Mouse (Mus musculus) spleen, adult 2 months (tissue): Measurements from ENCODE around the gene Cdkn2c. TPM values are rescaled to one million over a fixed set of nuclear protein-coding genes. Genes with fewer than 3 reads are reported as not detected.

ENCODE experiments used
- DNase-seq, 2 experiments: peaks; one replicate each; pipeline versions ENCODE4 v3.0.0 to v3.0.0-alpha.2; 2012 to 2021; ENCODE audit warnings: low spot score in 2 of 2, low read depth in 1 of 2
- H3K27ac ChIP-seq: fragments of 200-500 bp; 2 replicates; pipeline ENCODE4 v1.5.1; 2012; ENCODE audit warnings: low read length, inconsistent platforms; ENCODE audit not compliant: insufficient read depth
- H3K27me3 ChIP-seq: fragments of 200-500 bp; 2 replicates; pipeline ENCODE4 v1.6.1; 2012; ENCODE audit warnings: mild to moderate bottlenecking, moderate library complexity, low read length, inconsistent platforms; ENCODE audit not compliant: control insufficient read depth, insufficient read depth
- H3K36me3 ChIP-seq: fragments of 200-500 bp; 2 replicates; pipeline ENCODE4 v1.6.1; 2012; ENCODE audit warnings: mild to moderate bottlenecking, low read length, inconsistent platforms; ENCODE audit not compliant: control insufficient read depth, insufficient read depth
- H3K4me1 ChIP-seq: fragments of 200-500 bp; 2 replicates; pipeline ENCODE4 v1.6.1; 2011; ENCODE audit warnings: inconsistent platforms; ENCODE audit not compliant: control insufficient read depth, insufficient read depth, insufficient read length
- H3K4me3 ChIP-seq: fragments of 200-500 bp; 2 replicates; pipeline ENCODE4 v1.5.1; 2011; ENCODE audit warnings: mild to moderate bottlenecking, inconsistent platforms; ENCODE audit not compliant: insufficient read depth, insufficient read length; ENCODE audit errors: extremely low read depth
- CTCF ChIP-seq: fragments of 200-500 bp; IDR thresholded peaks from 2 replicates; pipeline ENCODE4 v1.5.1; 2011; ENCODE audit warnings: mild to moderate bottlenecking, inconsistent platforms; ENCODE audit not compliant: insufficient read depth, insufficient read length, insufficient replicate concordance; ENCODE audit errors: extremely low read depth
- POLR2A ChIP-seq: fragments of 200-500 bp; IDR thresholded peaks from 2 replicates; pipeline ENCODE4 v1.6.1; 2011; ENCODE audit warnings: low read depth, low read length, inconsistent platforms
- WGBS: fragments of 180-500 bp; shearing (Covaris S2); methylation state at CpG from one replicate; pipeline ENCODE4 v1.1.7; 2018; 5-methylcytosine and 5-hydroxymethylcytosine counted together
- polyA plus RNA-seq: library from polyadenylated mRNA; depleted of rRNA; stranded (reverse); fragments of >200 nt; gene quantifications from 2 replicates; pipeline ENCODE4 v1.2.3, GENCODE M21; 2012

Gene Cdkn2c
- polyA plus RNA-seq, 1 experiment: 6.2 TPM

- Histone ChIP-seq H3K27ac (no peak overlapping the region), H3K36me3 (no peaks in the 10 kb centered on the region), H3K4me1 (no peaks in the 10 kb centered on the region; the same call in 1 of the 2 replicates), H3K27me3 (no peaks in the 10 kb centered on the region), H3K4me3 (peak overlapping the region; percentile 50)
- WGBS: 26% methylated on average over 5 of the region's 5 CpGs
- TF ChIP-seq CTCF (no peak), POLR2A (no peak)
- no peak for DNase-seq
These were observed 2.9 kb downstream of the Cdkn2c start for GRCm38 (mm10) chr4:109664091-109664490.

GRCm38 (mm10) chr4:109662271-109662670 is 4.7 kb downstream of the Cdkn2c start:
- WGBS: 86% methylated on average over 5 of the region's 5 CpGs
- no peak for DNase-seq
- Histone ChIP-seq H3K4me3 (no peak overlapping the region), H3K27ac (no peak overlapping the region), H3K36me3 (no peaks in the 10 kb centered on the region), H3K4me1 (no peaks in the 10 kb centered on the region; the same call in 1 of the 2 replicates), H3K27me3 (0 out of 2 replicates have a peak, but pooled peaks cover 3% of the 10 kb centered on the region)
- no peak for TF ChIP-seq POLR2A
- no peak for TF ChIP-seq CTCF

- no peak overlapping the region for H3K27ac ChIP-seq
- TF ChIP-seq CTCF (no peak), POLR2A (no peak)
- H3K36me3 ChIP-seq: no peaks in the 10 kb centered on the region
- no peaks in the 10 kb centered on the region; the same call in 1 of the 2 replicates for H3K4me1 ChIP-seq
- 86% methylated on average over 5 of the region's 5 CpGs for WGBS
- H3K27me3 ChIP-seq: peaks cover 4% of the 10 kb centered on the region; the same call in 1 of the 2 replicates
- H3K4me3 ChIP-seq: no peak overlapping the region
- DNase-seq: no peak
These were observed 5.8 kb downstream of the Cdkn2c start for GRCm38 (mm10) chr4:109661183-109661582.

- no peak for DNase-seq
- WGBS: 92% methylated on average over 3 of the region's 3 CpGs
- TF ChIP-seq POLR2A: no peak
- no peak for TF ChIP-seq CTCF
- Histone ChIP-seq H3K27ac (no peak overlapping the region), H3K4me1 (no peaks in the 10 kb centered on the region; the same call in 1 of the 2 replicates), H3K27me3 (peaks cover 4% of the 10 kb centered on the region; the same call in 1 of the 2 replicates), H3K36me3 (no peaks in the 10 kb centered on the region), H3K4me3 (no peak overlapping the region)
These were observed 6.4 kb downstream of the Cdkn2c start for GRCm38 (mm10) chr4:109660568-109660967.

GRCm38 (mm10) chr4:109659571-109659970 is 7.4 kb downstream of the Cdkn2c start:
- WGBS: 92% methylated on average over 2 of the region's 2 CpGs
- DNase-seq: no peak
- TF ChIP-seq CTCF (no peak), POLR2A (no peak)
- Histone ChIP-seq H3K4me1 (no peaks in the 10 kb centered on the region; the same call in 1 of the 2 replicates), H3K27ac (no peak overlapping the region), H3K4me3 (no peak overlapping the region), H3K36me3 (no peaks in the 10 kb centered on the region), H3K27me3 (peaks cover 4% of the 10 kb centered on the region; the same call in 1 of the 2 replicates)

GRCm38 (mm10) chr4:109658826-109659225 is 8.2 kb downstream of the Cdkn2c start:
- H3K36me3 ChIP-seq: no peaks in the 10 kb centered on the region
- peaks cover 4% of the 10 kb centered on the region; the same call in 1 of the 2 replicates for H3K27me3 ChIP-seq
- H3K4me1 ChIP-seq: no peaks in the 10 kb centered on the region; the same call in 1 of the 2 replicates
- no peak for DNase-seq
- no peak overlapping the region for H3K27ac ChIP-seq
- WGBS: 53% methylated on average over 8 of the region's 8 CpGs
- no peak overlapping the region for H3K4me3 ChIP-seq
- TF ChIP-seq POLR2A: no peak
- no peak for TF ChIP-seq CTCF

GRCm38 (mm10) chr4:109657851-109658500 is 9.0 kb downstream of the Cdkn2c start:
- no peaks in the 10 kb centered on the region; the same call in 1 of the 2 replicates for H3K4me1 ChIP-seq
- no peak for DNase-seq
- peaks cover 4% of the 10 kb centered on the region; the same call in 1 of the 2 replicates for H3K27me3 ChIP-seq
- 7% methylated on average over 20 of the region's 20 CpGs for WGBS
- no peaks in the 10 kb centered on the region for H3K36me3 ChIP-seq
- TF ChIP-seq CTCF (no peak), POLR2A (no peak)
- no peak overlapping the region for H3K27ac ChIP-seq
- peak overlapping the region; percentile 71 for H3K4me3 ChIP-seq
